Mouse (Mus musculus): ENCODE measurements around the gene Hadha.

The Hadha gene

GRCm38 (mm10) chr5:30154474-30155394 lies at the start of gene Hadha, which contains the start of gene Hadhb:
Hadha (minus strand) TSS chr5:30155162.
Hadhb (plus strand) TSS chr5:30155248.
- peak; percentile 93 for DNase-seq (ENCODE audit: extremely low spot score, low spot score)

- no peak for DNase-seq (ENCODE audit: extremely low spot score, low spot score)
Observed at GRCm38 (mm10) chr5:30204441-30204840, 49.5 kb upstream of the Hadha start.

- no peak for DNase-seq (ENCODE audit: extremely low spot score, low spot score)
Observed at GRCm38 (mm10) chr5:30203216-30203885, 48.4 kb upstream of the Hadha start.

GRCm38 (mm10) chr5:30202221-30202620 lies 47.3 kb upstream of the Hadha start:
- no peak for DNase-seq (ENCODE audit: extremely low spot score, low spot score)

- DNase-seq (ENCODE audit: extremely low spot score, low spot score), result no peak
Observed at GRCm38 (mm10) chr5:30201521-30201920, 46.6 kb upstream of the Hadha start.

- no peak for DNase-seq (ENCODE audit: extremely low spot score, low spot score)
Observed at GRCm38 (mm10) chr5:30198257-30198656, 43.3 kb upstream of the Hadha start.

- no peak for DNase-seq (ENCODE audit: extremely low spot score, low spot score)
Observed at GRCm38 (mm10) chr5:30195340-30195739, 40.4 kb upstream of the Hadha start.

GRCm38 (mm10) chr5:30192452-30192851 lies 37.5 kb upstream of the Hadha start:
- no peak for DNase-seq (ENCODE audit: extremely low spot score, low spot score)

- DNase-seq (ENCODE audit: extremely low spot score, low spot score), result no peak
Observed at GRCm38 (mm10) chr5:30187687-30188485, 32.9 kb upstream of the Hadha start.

- DNase-seq (ENCODE audit: extremely low spot score, low spot score), result no peak
Observed at GRCm38 (mm10) chr5:30175811-30176210, 20.8 kb upstream of the Hadha start.

GRCm38 (mm10) chr5:30172931-30173692 lies 18.1 kb upstream of the Hadha start:
- no peak for DNase-seq (ENCODE audit: extremely low spot score, low spot score)

- DNase-seq (ENCODE audit: extremely low spot score, low spot score), result peak; percentile 16
Observed at GRCm38 (mm10) chr5:30172115-30172514, 17.2 kb upstream of the Hadha start.

- no peak for DNase-seq (ENCODE audit: extremely low spot score, low spot score)
Observed at GRCm38 (mm10) chr5:30170303-30170940, 15.5 kb upstream of the Hadha start.

GRCm38 (mm10) chr5:30165234-30165946 lies 10.4 kb upstream of the Hadha start:
- DNase-seq (ENCODE audit: extremely low spot score, low spot score), result no peak

- DNase-seq (ENCODE audit: extremely low spot score, low spot score), result no peak
Observed at GRCm38 (mm10) chr5:30162339-30162738, 7.4 kb upstream of the Hadha start.

GRCm38 (mm10) chr5:30161836-30162235 lies 6.9 kb upstream of the Hadha start:
- DNase-seq (ENCODE audit: extremely low spot score, low spot score), result no peak

- no peak for DNase-seq (ENCODE audit: extremely low spot score, low spot score)
Observed at GRCm38 (mm10) chr5:30159601-30160000, 4.6 kb upstream of the Hadha start.

GRCm38 (mm10) chr5:30155821-30156629 lies 1.1 kb upstream of the Hadha start:
- DNase-seq (ENCODE audit: extremely low spot score, low spot score), result no peak

GRCm38 (mm10) chr5:30155395-30155792 lies 432 bp upstream of the Hadha start:
- no peak for DNase-seq (ENCODE audit: extremely low spot score, low spot score)
